Mouse (Mus musculus) frontal cortex, postnatal 14 days (tissue): ENCODE measurements around the gene Strada.
"Not testable (repeated sequence)": the region's sequence is repeated elsewhere in the genome, so short reads cannot be mapped to it uniquely, and the experiment has no call there.

Experiments
- DNase-seq, 2 experiments: peaks; one replicate each; pipeline ENCODE4 v3.0.0; 2022; ENCODE audit warnings: low spot score in 2 of 2

Strada gene

DNA sequence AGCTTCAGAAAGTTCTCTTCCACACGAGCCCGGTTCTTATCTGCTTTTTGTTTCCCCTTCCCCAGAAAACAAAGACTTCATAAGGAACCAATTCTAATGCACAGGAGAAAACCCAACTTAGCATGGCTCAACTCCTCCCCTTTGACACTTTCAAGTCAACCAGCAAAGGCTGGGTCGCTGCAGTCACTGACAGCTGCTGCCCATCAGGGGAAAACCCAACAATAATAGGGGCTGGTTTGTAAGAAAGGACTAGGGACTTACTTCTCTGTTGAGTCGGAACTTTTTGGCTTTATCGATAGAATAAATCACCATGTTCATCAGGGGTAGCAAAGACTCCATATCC lies at the start of gene Strada:
Gene Strada (minus strand): TSS at position 46 of the 343 bp plus-strand sequence.
- DNase-seq = no peak

DNA sequence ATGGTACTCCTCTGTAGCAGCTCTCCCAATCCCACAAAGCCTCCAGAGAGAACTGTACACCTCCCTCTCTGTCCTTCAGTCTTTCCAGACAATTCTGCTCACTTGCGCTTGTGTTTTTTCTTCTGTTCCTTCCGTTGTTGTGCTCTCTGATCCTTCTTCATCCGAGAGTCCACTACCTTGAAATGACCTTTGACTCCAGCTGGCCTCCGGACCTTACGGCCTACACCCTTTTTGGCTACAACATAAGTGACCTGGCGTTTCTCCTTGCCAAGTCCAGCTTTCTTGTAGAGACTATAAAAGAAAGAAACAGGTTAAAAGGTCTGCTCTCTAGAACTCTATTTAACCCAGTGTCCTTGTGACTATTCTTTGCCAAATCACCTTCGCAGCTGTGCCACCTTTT lies 47.4 kb upstream of the Strada start:
- DNase-seq = no peak

DNA sequence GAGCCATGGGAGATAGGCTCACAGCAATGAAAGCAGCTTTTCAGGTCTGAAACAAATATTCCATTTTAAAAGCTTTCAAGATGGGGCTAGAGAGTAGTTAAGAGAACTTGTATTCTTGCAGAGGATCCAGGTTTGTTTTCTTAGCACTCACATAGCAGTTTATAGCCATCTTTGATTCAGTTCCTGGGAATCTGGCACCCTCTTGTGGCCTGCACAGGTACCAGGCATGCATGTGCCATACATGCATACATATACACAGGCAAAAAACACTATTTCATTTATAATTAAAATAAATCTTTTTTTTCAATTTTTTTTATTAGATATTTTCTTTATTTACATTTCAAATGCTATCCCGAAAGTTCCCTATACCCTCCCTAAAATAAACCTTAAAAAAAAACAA lies 44.9 kb upstream of the Strada start:
- no peak for DNase-seq

DNA sequence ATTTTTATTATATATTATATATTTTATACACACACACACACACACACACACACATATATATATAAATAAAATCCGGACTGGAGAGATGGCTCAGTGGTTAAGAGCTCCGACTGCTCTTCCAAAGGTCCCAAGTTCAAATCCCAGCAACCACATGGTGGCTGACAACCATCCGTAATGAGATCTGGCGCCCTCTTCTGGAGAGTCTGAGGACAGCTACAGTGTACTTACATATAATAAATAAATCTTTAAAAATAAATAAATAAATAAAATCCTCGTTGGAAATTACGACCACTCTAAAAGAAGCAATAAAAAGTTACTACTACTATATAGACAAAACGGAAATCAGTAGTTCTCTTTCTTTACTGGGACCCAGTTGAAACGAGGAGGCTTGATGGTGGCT lies 32.0 kb upstream of the Strada start:
- not testable (repeated sequence) for DNase-seq

GRCm38 (mm10) chr11:106220603-106221002 lies 18.6 kb upstream of the Strada start:
- DNase-seq = no peak

DNA sequence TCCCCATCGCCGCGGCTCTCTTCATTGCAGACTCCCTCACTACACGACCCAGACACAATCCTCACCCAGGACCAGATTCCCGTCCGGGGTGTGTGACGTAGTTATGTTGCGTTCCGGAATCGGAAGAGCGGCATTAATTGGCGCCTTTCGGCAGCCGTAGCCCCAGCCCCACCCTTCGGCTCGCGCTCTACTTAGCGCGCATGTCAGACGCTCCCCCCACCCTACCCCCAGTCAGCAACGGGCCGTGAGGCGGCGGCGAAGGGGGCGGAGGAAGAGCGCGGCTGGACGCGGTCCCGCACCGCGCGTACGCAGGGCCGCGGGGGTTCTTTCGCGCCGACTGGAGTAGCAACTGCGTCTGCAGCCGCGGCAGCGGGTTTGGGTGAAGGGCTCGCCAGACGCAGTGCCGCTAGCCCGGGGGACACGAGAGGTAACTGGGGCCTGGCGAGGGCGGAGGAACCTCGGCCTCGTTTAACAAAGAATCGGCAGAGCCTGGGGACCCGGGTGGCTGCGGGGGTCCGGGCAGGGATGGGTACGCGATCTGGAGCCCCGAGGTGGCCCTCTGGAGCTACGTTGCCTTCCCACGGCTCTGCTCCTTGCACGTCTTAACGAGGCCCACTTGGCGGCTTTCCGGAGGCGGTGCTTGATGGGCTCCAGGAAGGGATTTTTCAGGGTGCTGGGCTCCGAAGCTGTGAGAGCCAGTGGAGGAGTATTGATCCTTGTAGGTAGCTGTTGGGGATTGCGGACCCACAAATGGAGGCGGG lies 14.9 kb upstream of the Strada start, which contains the start of gene Ddx42:
Gene Ddx42 (plus strand): TSS at position 197 of the 761 bp plus-strand sequence.
- peak; percentile 88 to 90 for DNase-seq

DNA sequence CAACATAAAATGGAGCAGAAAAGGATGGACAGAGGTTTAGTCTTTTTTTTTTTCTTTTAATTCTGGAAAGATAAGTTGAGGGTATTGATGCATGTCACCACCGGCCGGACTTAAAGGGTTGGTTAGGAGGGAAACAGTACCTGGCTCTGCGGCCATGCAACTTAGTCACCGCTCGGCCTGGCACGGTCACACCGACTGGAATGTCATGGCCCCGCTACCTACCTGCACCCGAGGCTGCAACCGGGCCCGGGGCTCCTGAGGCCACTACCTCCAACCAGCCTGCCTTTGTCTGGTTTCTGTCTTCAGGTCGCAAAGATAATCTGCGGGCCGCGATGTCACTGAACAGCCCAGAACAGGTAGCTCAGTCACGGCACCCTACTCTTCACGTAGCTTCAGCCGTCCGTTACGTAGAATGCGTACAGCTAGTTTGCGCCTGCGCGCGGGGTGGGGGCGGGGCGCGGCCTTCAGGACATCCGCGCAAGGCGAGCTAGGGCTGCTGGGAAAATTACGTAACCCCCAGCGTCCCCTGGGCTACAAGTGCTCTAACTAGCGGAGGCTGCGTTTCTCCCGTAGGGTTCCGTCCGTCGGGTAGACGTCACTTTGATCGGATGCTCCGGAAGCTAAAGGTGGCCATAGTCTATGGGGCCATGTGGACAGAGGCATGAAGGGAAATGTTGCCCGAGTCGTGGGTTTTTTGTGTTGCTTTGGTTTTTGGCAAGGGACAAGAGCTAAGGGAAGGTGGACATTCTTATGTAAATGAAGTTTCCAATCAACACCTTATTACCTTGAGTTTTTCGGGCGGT lies 14.2 kb upstream of the Strada start, which contains the start of gene Ccdc47:
Gene Ccdc47 (minus strand): TSS at position 418 of the 803 bp plus-strand sequence.
- peak; percentile 93 to 97 for DNase-seq

GRCm38 (mm10) chr11:106215450-106215859 lies 13.5 kb upstream of the Strada start:
- DNase-seq = no peak

DNA sequence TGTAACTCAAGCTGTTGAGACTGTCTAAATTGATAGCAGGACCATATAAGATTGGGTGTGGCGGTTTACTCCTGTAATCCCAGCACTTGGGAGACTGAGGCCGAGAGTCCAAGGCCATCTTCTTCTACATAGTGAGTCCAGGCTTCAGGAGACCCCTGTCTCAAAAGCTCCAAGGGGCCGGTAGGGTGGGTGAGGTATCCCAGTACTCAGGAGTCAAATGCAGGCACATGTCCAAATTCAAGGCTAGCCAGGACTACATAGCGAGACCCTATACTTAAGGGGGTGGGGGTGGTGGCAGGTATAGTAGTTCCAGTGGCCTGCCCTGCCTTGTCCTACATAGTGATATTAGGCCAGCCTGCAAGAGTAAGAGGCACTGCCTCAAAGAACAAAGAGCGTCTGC lies 12.9 kb upstream of the Strada start:
- no peak for DNase-seq

DNA sequence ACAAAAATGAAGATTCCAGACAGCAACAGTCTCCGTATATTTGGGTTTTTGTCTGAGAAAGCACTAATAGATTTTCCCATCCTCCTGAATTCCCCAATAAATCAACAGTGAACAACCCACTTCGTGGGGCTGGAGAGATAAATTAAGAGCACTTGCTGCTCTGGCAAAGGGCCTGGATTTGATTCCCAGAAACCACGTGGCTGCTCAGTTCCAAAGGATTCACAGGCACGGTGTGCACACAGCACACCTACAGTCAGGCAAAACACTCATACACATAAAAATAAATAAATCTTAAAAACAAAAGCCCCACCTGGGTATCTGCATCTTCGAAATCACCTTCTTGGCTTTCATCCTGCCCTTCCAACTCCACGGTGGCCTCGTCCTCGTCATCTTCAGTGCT lies 10.8 kb upstream of the Strada start:
- no peak for DNase-seq

GRCm38 (mm10) chr11:106201337-106202122 lies 438 bp downstream of the Strada start:
- DNase-seq = no peak

GRCm38 (mm10) chr11:106200756-106201155 lies 1.2 kb downstream of the Strada start:
- no peak for DNase-seq

DNA sequence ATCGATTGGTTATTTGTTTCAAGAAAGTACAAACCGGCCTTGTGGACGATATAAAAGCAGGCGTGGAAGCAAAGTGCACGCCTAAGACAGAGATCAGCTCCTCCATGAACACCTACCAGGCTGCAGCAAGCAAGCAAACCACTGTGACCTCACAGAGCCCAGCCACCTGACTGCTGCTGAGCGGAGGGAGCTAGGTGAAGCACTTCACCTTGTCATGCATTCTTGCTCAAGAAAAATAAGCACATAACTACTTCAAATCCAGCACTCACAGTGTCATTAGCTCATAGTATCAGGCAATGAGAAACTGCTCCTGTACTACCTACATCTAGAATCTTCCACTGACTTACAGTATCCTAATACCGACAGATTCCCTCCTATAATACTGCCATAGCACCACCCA lies 2.0 kb downstream of the Strada start:
- not testable (repeated sequence) for DNase-seq

DNA sequence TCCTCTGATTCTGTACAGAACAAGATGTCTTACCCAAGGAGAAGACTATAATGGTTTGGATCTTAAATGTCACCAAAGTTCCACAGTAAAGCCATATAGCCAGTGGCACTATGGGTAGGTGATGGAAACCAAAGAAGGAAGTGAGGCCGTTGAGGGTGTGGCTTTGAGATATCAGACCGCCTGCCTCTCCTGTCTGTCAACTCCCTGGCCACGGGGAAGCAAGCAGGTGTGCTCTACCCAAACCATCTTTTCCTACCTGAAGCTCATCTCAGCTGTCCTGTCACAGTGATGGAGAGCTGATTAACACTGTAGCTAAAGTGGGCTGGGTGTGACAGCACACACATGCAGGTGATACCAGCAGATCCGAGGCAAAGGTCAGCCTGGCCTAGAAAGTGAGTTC lies 3.7 kb downstream of the Strada start:
- DNase-seq = no peak

GRCm38 (mm10) chr11:106195341-106195740 lies 6.6 kb downstream of the Strada start:
- DNase-seq = no peak

DNA sequence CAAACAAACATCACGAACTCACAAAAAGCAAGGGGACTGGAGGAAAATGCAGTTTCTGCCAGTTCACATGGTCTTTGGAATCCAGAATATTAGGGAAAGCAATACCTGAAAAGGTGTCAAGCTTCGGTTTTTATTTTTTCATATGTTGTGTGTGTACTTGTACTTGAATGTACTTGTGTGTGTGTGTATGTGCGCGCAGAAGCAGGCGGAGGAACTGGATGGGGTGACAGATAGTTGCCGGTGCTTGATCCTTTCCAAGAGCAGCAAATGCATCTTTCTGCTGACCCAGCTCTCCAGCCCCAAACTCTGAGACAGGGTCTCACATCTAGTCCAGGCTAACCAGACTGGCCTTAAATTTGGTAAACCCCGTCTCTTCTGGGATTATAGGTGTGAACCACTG lies 7.1 kb downstream of the Strada start:
- DNase-seq = no peak

DNA sequence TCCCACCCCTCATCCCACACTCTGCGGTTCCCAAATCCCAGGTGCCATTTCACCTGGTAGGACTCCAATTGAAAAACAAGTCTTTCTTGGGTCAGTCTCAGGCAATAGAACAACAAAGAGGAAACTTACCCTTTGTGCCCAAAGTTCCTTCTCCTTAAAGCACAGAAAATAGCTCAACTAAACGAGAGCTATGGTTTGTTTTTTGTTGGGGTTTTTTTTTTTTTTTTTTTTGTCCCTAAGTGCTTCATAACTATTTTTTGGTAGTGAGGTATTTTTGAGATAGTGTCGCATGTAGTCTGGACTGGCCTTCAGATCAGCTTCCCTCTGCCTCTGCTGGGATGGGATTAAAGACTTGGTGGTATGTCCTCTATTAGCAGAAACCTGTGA lies 7.8 kb downstream of the Strada start:
- no peak for DNase-seq

GRCm38 (mm10) chr11:106193371-106194154 lies 8.4 kb downstream of the Strada start:
- DNase-seq = peak; percentile 92

DNA sequence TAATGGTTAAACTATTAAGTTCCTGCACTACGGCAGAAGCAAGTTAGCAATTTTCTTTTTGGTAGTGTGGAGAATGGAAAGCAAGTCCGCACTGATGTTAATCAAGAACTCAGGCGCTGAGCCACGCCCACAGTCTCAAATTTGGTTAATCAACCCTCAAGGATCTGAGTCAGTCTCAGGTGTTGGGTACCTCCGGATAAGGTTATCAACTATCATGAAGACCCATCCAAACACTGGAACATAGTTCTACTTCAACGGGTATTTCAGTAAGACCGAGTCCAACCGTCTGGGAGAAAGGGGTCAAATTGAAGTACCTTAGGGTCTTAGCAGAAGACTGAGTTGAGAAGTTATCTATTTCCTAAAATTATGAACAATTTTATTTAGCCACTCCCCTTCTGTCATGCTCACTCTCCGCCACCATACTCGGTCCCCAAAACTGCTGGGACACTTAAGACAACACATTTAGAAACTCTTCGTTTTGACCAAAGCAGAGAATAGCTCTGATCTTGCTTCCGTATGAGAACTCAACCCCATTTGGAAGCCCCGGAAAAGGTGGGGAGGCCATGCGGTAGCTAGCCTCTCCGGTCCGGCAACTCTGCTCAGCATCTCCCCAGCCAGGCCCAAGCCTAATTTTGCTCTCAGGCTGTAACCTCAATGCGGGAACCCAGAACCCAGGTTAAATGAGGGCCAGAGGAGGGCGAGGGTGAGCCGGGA lies 9.2 kb downstream of the Strada start:
- no peak for DNase-seq

DNA sequence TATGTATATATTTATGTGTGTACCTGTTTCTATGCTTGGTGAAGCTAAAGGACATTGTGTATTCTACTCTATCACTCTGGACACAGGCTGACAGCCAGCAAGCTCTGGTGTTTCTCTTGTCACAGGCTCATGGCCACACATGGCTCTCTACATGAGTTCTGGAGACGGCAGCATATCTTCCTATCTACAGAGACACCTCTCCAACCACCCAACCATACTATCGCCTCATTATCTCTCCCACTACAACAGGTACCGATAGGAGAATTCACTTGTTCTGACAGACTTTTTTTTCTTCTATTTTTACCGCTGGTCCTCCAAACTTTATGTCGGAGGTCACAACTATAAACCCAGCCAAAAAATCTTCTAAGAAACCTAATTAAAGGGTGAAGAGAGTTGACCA lies 9.7 kb downstream of the Strada start:
- no peak for DNase-seq

DNA sequence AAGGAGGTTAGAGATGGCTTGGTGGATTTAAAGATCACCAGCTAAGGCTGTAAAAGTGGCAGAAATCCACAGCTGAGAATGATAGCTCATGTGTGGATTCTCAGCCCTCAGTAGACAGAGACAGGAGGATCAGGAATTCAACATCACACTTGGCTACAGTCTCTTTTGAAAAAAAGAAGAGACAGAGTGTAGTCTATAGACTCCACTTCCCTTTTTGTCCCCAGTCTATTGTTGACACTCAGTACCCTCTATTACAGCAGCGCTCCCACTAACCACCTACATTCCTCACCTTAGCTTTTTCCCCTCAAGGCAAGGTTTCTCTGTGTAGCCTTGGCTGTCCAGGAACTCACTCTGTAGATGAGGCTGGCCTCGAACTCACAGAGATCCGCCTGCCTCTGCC lies 10.3 kb downstream of the Strada start:
- DNase-seq = no peak
